In the genomic region with DNA sequence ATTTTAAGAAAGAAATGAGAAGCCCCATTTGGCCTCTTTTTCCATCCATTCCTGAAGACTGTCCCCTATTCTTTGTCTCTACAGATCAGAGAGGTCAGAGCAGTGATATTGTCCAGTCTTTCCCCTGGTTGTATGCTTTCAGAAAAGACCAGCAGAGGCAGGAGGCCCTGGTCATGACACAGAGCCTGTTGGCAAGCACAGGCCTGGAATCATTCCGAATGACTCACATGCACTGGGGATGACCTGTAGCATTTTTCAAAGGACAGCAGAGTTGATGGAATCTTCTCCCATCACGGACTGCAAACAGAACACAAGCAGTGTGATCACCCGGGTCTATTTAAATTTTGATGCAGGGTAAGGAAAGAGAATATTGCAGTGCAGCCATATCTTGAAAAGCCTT, we compare ENCODE assay signal across 12 mouse cellular contexts. TPM values are rescaled to one million over a fixed set of nuclear protein-coding genes. Genes with fewer than 3 reads are reported as not detected.
DNase-seq lines count a peak whose midpoint lies in the region; ATAC-seq lines count a peak whose summit lies in the region.
"Had no signal": no experiment of that assay in that cellular context is flagged by ENCODE, and none has a peak within 500 bp of the region (broad histone marks: within the 10 kb centered on the region; RNA-seq: fewer than 3 reads in every experiment).

No protein-coding gene starts in this region.

- no peak overlapping the region for H3K27ac ChIP-seq in heart, embryonic 12.5 days (ENCODE audit: poor library complexity, severe bottlenecking)
- no peak overlapping the region for H3K27ac ChIP-seq in forebrain, embryonic 14.5 days (ENCODE audit: low read depth, low read length)
- H3K27ac ChIP-seq: heart, embryonic 15.5 days; macrophage had no signal

- WGBS in heart, embryonic 12.5 days = 52% methylated on average over 3 of the region's 3 CpGs
- WGBS in forebrain, embryonic 14.5 days = 81% methylated on average over 3 of the region's 3 CpGs

- no peaks in the 10 kb centered on the region for H3K27me3 ChIP-seq in heart, embryonic 12.5 days (replicated peaks)
- H3K27me3 ChIP-seq in forebrain, embryonic 14.5 days (replicated peaks; ENCODE audit: control insufficient read depth, insufficient read depth, low read length) = no peaks in the 10 kb centered on the region
- H3K27me3 ChIP-seq: heart, embryonic 15.5 days had no signal

- H3K36me3 ChIP-seq in heart, embryonic 12.5 days = no peaks in the 10 kb centered on the region
- no peaks in the 10 kb centered on the region for H3K36me3 ChIP-seq in forebrain, embryonic 14.5 days (ENCODE audit: control insufficient read depth, insufficient read depth, low read length)
- H3K36me3 ChIP-seq: heart, embryonic 15.5 days had no signal

- no peak overlapping the region for H3K4me2 ChIP-seq in heart, embryonic 12.5 days
- H3K4me2 ChIP-seq in forebrain, embryonic 14.5 days (ENCODE audit: low read length) = no peak overlapping the region
- H3K4me2 ChIP-seq: heart, embryonic 15.5 days had no signal

- no peak overlapping the region for H3K4me3 ChIP-seq in heart, embryonic 12.5 days
- no peak overlapping the region for H3K4me3 ChIP-seq in forebrain, embryonic 14.5 days (ENCODE audit: low read depth, low read length)
- H3K4me3 ChIP-seq: heart, embryonic 15.5 days; myocyte had no signal

- no peaks in the 10 kb centered on the region for H3K4me1 ChIP-seq in heart, embryonic 12.5 days (replicated peaks)
- H3K4me1 ChIP-seq in forebrain, embryonic 14.5 days (ENCODE audit: control insufficient read depth, insufficient read depth, low read length) = no peaks in the 10 kb centered on the region

- no peaks in the 10 kb centered on the region for H3K9me3 ChIP-seq in heart, embryonic 12.5 days (replicated peaks)
- no peaks in the 10 kb centered on the region for H3K9me3 ChIP-seq in forebrain, embryonic 14.5 days (replicated peaks; ENCODE audit: control insufficient read depth, low read length)
- H3K9me3 ChIP-seq: heart, embryonic 15.5 days had no signal

- no peak overlapping the region for H3K9ac ChIP-seq in heart, embryonic 12.5 days
- no peak overlapping the region for H3K9ac ChIP-seq in forebrain, embryonic 14.5 days (ENCODE audit: low read length)
- H3K9ac ChIP-seq: heart, embryonic 15.5 days had no signal

- peak; percentile 45 for ATAC-seq in heart, embryonic 12.5 days (ENCODE audit: insufficient number of reproducible peaks, low FRiP score)
- ATAC-seq in forebrain, embryonic 14.5 days = no peak

- DNase-seq in ovary, postnatal 14 days (ENCODE audit: low spot score) = peak; percentile 18
- no peak for DNase-seq in ovary, postnatal 36 days (ENCODE audit: low spot score)
- peak; percentile 78 for DNase-seq in adrenal gland, postnatal 10 days
- DNase-seq in lung, postnatal 36 days = peak; percentile 56
- no peak for DNase-seq in forebrain, embryonic 14.5 days (ENCODE audit: low spot score)
- no peak for DNase-seq in layer of hippocampus, adult 9-10 months (ENCODE audit: low spot score)
- DNase-seq in frontal cortex, postnatal 25 days (ENCODE audit: low spot score in 2 of 2) = no peak
- DNase-seq: right cerebral cortex, postnatal 14 days had no signal

RNA-seq across cellular contexts. Expression of gene Nxt1, which starts 50.2 kb away (rescaled TPM):
- total RNA-seq in adrenal gland, postnatal 10 days (2021) = 10 to 100 TPM; 20.0 to 22.6 TPM
- polyA plus RNA-seq in heart, embryonic 12.5 days (2016; fragmentation: Nextera tagmentation; extraction: Ambion mirVana) = 53.5 and 59.7 TPM in 2 replicates
- 79.0 and 95.2 TPM in 2 replicates for polyA plus RNA-seq in forebrain, embryonic 14.5 days (2014; fragmentation: Nextera tagmentation; extraction: Ambion mirVana)

RNA-seq across cellular contexts. Expression of gene Gzf1, which starts 58.6 kb away (rescaled TPM):
- total RNA-seq in adrenal gland, postnatal 10 days (2021) = 10 to 100 TPM; 28.1 to 31.7 TPM
- 17.7 and 18.8 TPM in 2 replicates for polyA plus RNA-seq in heart, embryonic 12.5 days (2016; fragmentation: Nextera tagmentation; extraction: Ambion mirVana)
- polyA plus RNA-seq in forebrain, embryonic 14.5 days (2014; fragmentation: Nextera tagmentation; extraction: Ambion mirVana) = 21.1 and 21.6 TPM in 2 replicates

Comparison
In these comparisons a context has a peak if more than half of its experiments do, and no peak if none do; other contexts are left out.
1. DNase-seq: peak in ovary, postnatal 14 days (single experiment), adrenal gland, postnatal 10 days (single experiment) and lung, postnatal 36 days (single experiment); none in ovary, postnatal 36 days (single experiment), forebrain, embryonic 14.5 days (single experiment), layer of hippocampus, adult 9-10 months (single experiment) and frontal cortex, postnatal 25 days (0 of 2).